Mouse (Mus musculus) hindbrain, embryonic 11.5 days (tissue): ENCODE measurements around the gene Prkcsh. TPM values are rescaled to one million over a fixed set of nuclear protein-coding genes. Genes with fewer than 3 reads are reported as not detected.

Experiments
- ATAC-seq: fragments of 200-750 bp; cut with Nextera tagmentation; 2 replicates; pipeline ENCODE4 v1.8.0; 2017; ENCODE audit warnings: mild to moderate bottlenecking, moderate TSS enrichment, moderate library complexity; ENCODE audit not compliant: low FRiP score
- DNase-seq: peaks from one replicate; pipeline ENCODE4 v3.0.0-alpha.2; 2015; ENCODE audit warnings: low spot score
- H3K27ac ChIP-seq: fragments of 300-500 bp; sonication (generic); 2 replicates; pipeline ENCODE4 v1.5.1; 2014; ENCODE audit warnings: mild to moderate bottlenecking, low read depth, low read length
- H3K27me3 ChIP-seq: fragments of 300-500 bp; sonication (generic); 2 replicates; pipeline ENCODE4 v1.6.1; 2014; ENCODE audit warnings: mild to moderate bottlenecking, low read length, moderate library complexity, mixed read lengths; ENCODE audit not compliant: control insufficient read depth, insufficient read depth
- H3K36me3 ChIP-seq: fragments of 300-500 bp; sonication (generic); 2 replicates; pipeline ENCODE4 v1.6.1; 2014; ENCODE audit warnings: mild to moderate bottlenecking, low read length, moderate library complexity, mixed read lengths; ENCODE audit not compliant: control insufficient read depth, insufficient read depth
- H3K4me1 ChIP-seq: fragments of 300-500 bp; sonication (generic); replicated peaks from 2 replicates; pipeline ENCODE4 v1.6.1; 2014; ENCODE audit warnings: low read length, mixed read lengths; ENCODE audit not compliant: control insufficient read depth, insufficient read depth
- H3K4me2 ChIP-seq: fragments of 300-500 bp; sonication (generic); replicated peaks from 2 replicates; pipeline ENCODE4 v1.6.1; 2014; ENCODE audit warnings: mild to moderate bottlenecking, low read depth, low read length
- H3K4me3 ChIP-seq: fragments of 300-500 bp; sonication (generic); 2 replicates; pipeline ENCODE4 v1.5.1; 2014; ENCODE audit warnings: low read depth, low read length
- H3K9ac ChIP-seq: fragments of 300-500 bp; sonication (generic); 2 replicates; pipeline ENCODE4 v1.6.1; 2014; ENCODE audit warnings: low read depth, low read length
- H3K9me3 ChIP-seq: fragments of 300-500 bp; sonication (generic); 2 replicates; pipeline ENCODE4 v1.6.1; 2016; ENCODE audit warnings: low read length; ENCODE audit not compliant: control insufficient read depth
- WGBS: fragments of 180-500 bp; shearing (Covaris S2); extraction: QIAGEN DNeasy Blood & Tissue Kit; methylation state at CpG from one replicate; pipeline ENCODE4 v1.1.7; 2014; 5-methylcytosine and 5-hydroxymethylcytosine counted together
- polyA plus RNA-seq: library from polyadenylated mRNA; unstranded; fragments of >200 nt; fragmentation: Nextera tagmentation; extraction: Ambion mirVana; gene quantifications from 2 replicates; pipeline ENCODE4 v1.2.1, GENCODE M21; 2014

The Prkcsh gene
- polyA plus RNA-seq, 1 experiment from 2014 or later: 84.6 TPM

DNA sequence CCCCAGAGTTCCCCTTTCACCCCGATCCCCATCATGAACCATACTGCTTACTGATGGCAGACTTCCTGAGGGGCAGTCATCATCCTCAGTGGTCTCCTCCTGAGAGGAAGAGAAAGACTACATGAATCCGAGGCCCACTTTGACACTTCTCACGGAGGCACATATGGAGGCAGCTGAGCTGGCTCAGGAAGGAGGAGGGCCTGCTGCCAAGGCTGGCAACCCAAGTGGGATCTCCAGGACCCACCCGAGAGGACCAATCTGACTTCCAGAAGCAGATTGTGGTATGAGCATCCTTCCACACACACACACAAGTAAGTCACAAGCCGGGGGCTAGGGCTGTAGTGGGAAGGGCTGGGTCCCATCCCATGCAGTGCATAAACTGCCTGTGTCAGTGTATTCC, 25.3 kb upstream of the Prkcsh start:
- 89% methylated on average over 5 of the region's 5 CpGs for WGBS
- Histone ChIP-seq H3K4me2 (no peak overlapping the region), H3K27ac (no peak overlapping the region), H3K9me3 (no peaks in the 10 kb centered on the region), H3K4me1 (no peaks in the 10 kb centered on the region), H3K36me3 (no peaks in the 10 kb centered on the region), H3K27me3 (no peaks in the 10 kb centered on the region), H3K9ac (no peak overlapping the region), H3K4me3 (no peak overlapping the region)
- ATAC-seq (no peak), DNase-seq (no peak)

DNA sequence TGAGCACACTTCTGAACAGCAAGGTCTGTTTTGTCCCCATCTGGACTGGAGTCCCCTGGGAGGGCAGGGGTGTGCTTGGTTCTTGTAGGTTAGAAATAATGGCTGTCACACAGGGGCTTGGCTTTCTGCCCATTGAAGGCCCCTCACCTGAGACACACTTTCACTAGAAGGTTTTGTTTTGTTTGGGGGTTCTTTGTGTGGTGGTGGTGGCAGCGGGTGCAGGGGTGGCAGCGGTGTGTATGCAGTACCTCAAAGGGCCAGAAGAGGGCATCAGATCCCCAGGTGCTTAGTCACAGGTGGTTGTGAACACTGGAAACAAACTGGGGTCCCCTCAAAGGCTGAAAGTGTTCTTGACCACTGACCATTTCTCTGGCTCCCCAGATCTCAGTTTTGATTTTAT, 24.6 kb upstream of the Prkcsh start:
- Histone ChIP-seq H3K36me3 (no peaks in the 10 kb centered on the region), H3K4me1 (no peaks in the 10 kb centered on the region), H3K4me3 (no peak overlapping the region), H3K4me2 (no peak overlapping the region), H3K9me3 (no peaks in the 10 kb centered on the region), H3K27me3 (no peaks in the 10 kb centered on the region), H3K27ac (no peak overlapping the region), H3K9ac (no peak overlapping the region)
- ATAC-seq (no peak), DNase-seq (peak; percentile 42)
- WGBS: 17% methylated on average over 2 of the region's 2 CpGs

DNA sequence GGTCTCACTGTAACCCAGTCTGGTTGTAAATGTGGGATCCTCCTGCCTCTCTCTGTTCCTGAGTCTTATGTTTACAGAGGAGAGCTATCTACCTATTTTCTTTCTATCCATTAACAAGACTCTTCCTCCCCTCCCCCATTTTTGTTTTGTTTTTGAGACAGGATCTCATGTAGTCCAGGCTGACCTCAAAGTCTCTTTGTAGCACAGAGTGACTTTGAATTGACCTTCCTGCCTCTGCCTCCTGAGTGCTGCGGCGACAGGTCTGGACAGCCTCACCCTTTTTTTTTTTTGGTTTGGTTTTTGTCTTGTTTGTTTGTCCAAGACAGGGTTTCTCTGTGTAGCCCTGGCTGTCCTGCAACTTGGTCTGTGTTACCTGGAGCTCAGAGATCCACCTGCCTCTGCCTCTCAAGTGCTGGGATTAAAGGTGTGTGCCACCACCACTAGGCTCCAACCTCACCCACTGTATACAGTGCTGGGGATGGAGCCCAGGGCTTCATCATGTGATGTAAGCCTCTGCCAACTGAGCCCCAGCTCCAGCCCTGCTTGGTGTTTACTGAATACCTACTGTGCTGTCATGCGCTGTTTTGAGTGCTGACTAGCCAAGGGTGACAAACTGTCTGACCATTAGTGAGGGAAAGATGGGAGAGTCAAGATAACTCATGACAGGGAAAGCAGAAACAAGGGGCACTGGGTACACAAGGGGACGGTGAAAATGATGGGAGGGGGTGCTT, 24.0 kb upstream of the Prkcsh start:
- DNase-seq (no peak), ATAC-seq (no peak)
- no peak overlapping the region for H3K27ac ChIP-seq

DNA sequence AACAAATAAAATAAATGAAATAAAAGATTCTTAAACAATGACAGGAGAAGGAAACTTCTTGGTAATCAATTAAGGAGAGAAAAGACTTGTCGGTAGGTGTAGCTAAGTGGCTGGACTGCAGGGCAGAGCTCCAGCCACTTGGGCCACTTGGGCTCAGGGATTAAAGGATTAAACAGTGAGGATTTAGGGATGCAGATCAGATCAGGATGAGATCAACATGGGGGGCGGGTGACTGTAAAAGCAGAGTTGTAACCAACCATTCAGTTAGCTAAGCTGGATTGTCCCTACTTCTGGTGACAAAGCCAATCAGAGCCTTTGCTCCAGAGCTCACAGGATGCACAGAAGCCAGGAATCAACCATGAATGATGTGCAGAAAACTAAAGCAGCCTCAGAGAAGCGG, 18.7 kb upstream of the Prkcsh start:
- H3K4me2 ChIP-seq: no peak overlapping the region
- H3K27me3 ChIP-seq: peaks cover 27% of the 10 kb centered on the region
- DNase-seq: no peak
- no peaks in the 10 kb centered on the region for H3K9me3 ChIP-seq
- H3K4me1 ChIP-seq: no peaks in the 10 kb centered on the region; the same call in 1 of the 2 replicates
- no peaks in the 10 kb centered on the region for H3K36me3 ChIP-seq
- H3K4me3 ChIP-seq: no peak overlapping the region
- H3K9ac ChIP-seq: no peak overlapping the region
- no peak overlapping the region for H3K27ac ChIP-seq
- WGBS: 34% methylated on average over 3 of the region's 3 CpGs
- no peak for ATAC-seq

More for the DNA sequence above, 24.0 kb upstream of the Prkcsh start:
- no peak overlapping the region for H3K9ac ChIP-seq
- no peaks in the 10 kb centered on the region for H3K36me3 ChIP-seq
- H3K4me1 ChIP-seq: no peaks in the 10 kb centered on the region
- no peaks in the 10 kb centered on the region for H3K9me3 ChIP-seq
- WGBS: 91% methylated on average over 4 of the region's 4 CpGs
- H3K4me3 ChIP-seq: no peak overlapping the region
- no peak overlapping the region for H3K4me2 ChIP-seq
- H3K27me3 ChIP-seq: no peaks in the 10 kb centered on the region

DNA sequence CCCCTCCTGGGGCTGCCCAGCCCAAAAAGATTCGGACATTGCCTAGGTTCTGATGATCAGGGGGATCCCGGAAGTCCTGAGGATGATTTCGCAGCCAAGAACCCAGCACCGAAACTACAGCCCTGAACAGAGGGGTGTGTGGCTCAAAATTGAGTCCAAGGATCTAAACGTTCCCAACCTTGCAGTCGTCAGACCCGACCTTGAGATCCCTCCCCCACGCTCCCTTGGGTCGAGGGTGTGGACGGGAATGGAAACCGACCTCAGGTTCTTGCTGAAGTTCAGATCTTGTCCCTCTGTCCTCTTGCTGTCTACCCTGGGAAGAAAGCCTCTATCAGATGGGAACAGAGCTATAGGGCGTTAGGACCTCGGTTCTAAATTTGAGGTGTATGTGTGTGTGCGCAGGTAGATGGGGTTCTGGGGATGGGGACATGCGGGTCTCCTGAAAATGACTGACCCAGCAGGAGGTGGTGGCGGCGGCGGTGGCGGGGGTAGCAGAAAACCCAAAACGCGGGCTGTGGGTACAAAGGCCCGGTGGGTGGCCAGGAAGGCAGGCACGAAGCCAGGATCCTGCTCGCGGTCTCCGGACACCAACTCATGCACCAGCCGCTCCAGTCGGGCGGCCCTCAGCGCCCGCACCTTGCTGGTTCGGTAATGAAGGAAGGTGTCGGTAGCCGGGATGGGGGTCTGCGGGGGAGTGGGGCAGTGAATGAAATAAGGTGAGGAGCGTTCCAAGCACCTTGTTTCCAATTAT, 14.8 kb upstream of the Prkcsh start:
- WGBS: 9% methylated on average over 33 of the region's 36 CpGs
- ATAC-seq: no peak
- Histone ChIP-seq H3K36me3 (no peaks in the 10 kb centered on the region), H3K27me3 (peaks cover 60% of the 10 kb centered on the region), H3K27ac (no peak overlapping the region), H3K9ac (no peak overlapping the region), H3K4me3 (peak overlapping the region; percentile 27), H3K4me2 (no peak overlapping the region), H3K9me3 (no peaks in the 10 kb centered on the region), H3K4me1 (peaks cover 4% of the 10 kb centered on the region; the same call in 1 of the 2 replicates)
- DNase-seq: peak; percentile 23

DNA sequence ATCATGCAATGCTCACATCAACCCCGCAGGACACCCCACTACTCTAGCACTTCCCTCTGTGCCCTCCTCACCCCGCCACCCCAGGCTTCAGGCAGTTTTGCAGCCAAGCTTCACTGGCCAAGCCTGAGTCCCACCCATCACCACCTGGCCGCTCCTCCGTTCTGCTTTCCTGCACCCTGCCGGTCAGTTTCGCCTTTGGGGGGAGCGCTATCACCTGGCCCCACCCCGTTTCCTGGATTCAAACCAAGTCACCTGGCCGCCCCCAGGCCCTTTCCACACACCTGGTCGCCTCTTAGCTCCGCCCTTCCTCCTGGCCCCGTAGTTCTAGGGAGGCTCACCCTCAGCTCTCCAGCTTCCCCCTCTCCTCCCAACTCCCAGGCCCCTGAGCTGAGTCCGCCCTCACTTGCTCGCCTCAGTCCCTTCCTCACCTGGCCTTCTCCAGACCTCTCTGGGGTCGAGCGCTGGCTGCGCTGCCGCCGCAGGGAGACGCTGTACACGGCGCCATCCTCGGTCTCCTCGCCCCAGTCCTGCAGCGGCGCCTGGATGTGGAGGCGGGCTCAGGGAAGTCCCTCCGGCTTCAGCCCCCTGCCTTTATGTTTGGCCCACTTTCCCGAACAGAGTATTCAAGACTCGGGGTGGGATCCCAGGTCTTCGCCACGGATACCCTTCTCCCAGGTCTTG, 14.0 kb upstream of the Prkcsh start:
- DNase-seq: peak; percentile 46

DNA sequence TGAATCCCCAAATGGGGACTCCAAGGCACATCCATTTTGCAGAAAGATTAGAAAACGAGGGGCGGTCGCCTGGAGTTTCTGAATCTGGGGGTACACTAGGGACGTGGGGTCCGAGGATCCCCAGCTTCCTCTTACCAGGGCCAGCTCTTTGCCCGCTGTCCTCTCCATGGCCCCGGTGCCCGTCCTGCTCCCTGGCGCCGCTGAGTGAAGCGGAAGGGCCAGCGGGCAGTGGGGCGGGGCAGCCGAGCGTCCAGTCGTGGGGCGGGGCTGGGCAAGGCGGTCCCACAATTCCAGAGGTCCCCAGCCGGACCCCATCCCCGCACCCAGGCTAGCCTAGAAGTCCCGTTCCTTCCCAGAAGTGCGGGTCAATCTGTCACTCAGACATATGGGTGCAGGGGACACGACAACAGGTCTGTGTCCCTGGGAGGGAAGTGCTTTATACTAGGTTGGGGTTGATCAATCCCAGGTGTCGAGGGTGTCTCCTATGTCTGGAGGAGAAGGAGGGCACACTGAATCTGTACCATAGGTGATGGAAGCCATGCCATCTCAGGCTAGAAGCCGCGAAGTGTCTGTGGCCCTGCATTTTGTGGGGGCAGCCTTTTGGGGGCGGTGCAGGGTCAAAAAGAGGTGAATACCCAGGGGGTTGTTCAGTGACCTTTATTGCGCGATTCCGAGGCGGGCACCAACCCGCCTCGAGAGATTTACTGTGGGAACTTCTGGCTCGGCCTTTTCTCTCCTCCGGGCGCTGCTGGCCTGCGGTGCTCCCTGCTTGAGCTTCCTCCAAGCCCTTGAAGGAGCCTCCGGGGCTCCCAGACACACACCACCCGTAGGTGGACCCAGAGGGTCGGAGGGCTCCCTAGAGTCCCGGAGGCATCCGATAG, 13.1 kb upstream of the Prkcsh start, which contains the start of gene Rgl3:
Gene Rgl3 (minus strand): TSS at position 217 of the 881 bp plus-strand sequence.
- peaks cover 60% of the 10 kb centered on the region for H3K27me3 ChIP-seq
- DNase-seq (peak; percentile 55), ATAC-seq (peak; percentile 45; the same call in 1 of the 2 replicates)
- H3K4me2 ChIP-seq: peak within 1 kb of the TSS; percentile 46
- 1% methylated on average over 42 of the region's 42 CpGs for WGBS
- 0 out of 2 replicates have a peak within 1 kb of the TSS, but pooled peaks have one; percentile 4 for H3K9ac ChIP-seq
- no peaks in the 10 kb centered on the region for H3K9me3 ChIP-seq
- H3K4me3 ChIP-seq: peak within 1 kb of the TSS; percentile 27
- H3K4me1 ChIP-seq: peaks cover 4% of the 10 kb centered on the region; the same call in 1 of the 2 replicates
- no peak within 1 kb of the TSS for H3K27ac ChIP-seq
- H3K36me3 ChIP-seq: no peaks in the 10 kb centered on the region

More for the DNA sequence above, 14.0 kb upstream of the Prkcsh start:
- Histone ChIP-seq H3K27ac (no peak overlapping the region), H3K9ac (0 out of 2 replicates have a peak overlapping the region, but pooled peaks have one; percentile 4), H3K9me3 (no peaks in the 10 kb centered on the region), H3K4me2 (peak overlapping the region; percentile 46), H3K4me1 (peaks cover 4% of the 10 kb centered on the region; the same call in 1 of the 2 replicates), H3K4me3 (peak overlapping the region; percentile 27), H3K36me3 (no peaks in the 10 kb centered on the region), H3K27me3 (peaks cover 60% of the 10 kb centered on the region)
- ATAC-seq: peak; percentile 31; the same call in 1 of the 2 replicates
- WGBS: under 1% methylated on average over 31 of the region's 32 CpGs

DNA sequence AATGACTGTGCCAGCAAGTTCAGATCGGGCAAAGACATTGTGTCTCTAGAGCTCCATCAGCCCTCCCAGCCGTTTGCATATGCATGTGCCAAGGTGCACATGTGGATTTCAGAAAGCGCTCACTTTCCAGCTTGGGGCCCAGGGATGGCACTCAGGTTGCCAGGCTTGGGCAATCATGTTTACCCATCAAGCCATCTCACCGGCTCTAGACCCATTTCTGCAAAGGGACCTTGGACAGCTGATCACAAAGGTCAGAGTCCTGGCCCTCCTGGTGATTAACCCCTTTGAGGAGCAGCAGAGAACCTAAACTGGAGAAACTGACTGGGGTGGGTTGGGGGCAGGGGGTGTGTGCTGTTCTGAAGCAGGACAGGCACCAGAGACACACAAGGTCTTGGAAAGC, 10.4 kb upstream of the Prkcsh start:
- Histone ChIP-seq H3K4me1 (peaks cover 4% of the 10 kb centered on the region; the same call in 1 of the 2 replicates), H3K9ac (no peak overlapping the region), H3K27me3 (peaks cover 50% of the 10 kb centered on the region), H3K9me3 (no peaks in the 10 kb centered on the region), H3K4me3 (no peak overlapping the region), H3K36me3 (no peaks in the 10 kb centered on the region), H3K27ac (no peak overlapping the region), H3K4me2 (no peak overlapping the region)
- no peak for ATAC-seq
- 79% methylated on average over 4 of the region's 4 CpGs for WGBS
- no peak for DNase-seq
